Mouse (Mus musculus) heart, adult 2 months (tissue): Measurements from ENCODE around the gene Polr1e. TPM values are rescaled to one million over a fixed set of nuclear protein-coding genes. Genes with fewer than 3 reads are reported as not detected.

Source experiments
- DNase-seq, 2 experiments: peaks; one replicate each; pipeline ENCODE4 v3.0.0; 2021
- H3K27ac ChIP-seq: fragments of 200-600 bp; 2 replicates; pipeline ENCODE4 v1.8.1; 2022
- H3K27me3 ChIP-seq: fragments of 200-500 bp; 2 replicates; pipeline ENCODE4 v1.6.1; 2012; ENCODE audit warnings: mild to moderate bottlenecking, low read length, inconsistent platforms, mixed read lengths; ENCODE audit not compliant: control insufficient read depth, insufficient read depth
- H3K36me3 ChIP-seq: fragments of 200-500 bp; 2 replicates; pipeline ENCODE4 v1.6.1; 2012; ENCODE audit warnings: low read length, inconsistent platforms; ENCODE audit not compliant: control insufficient read depth, insufficient read depth
- H3K4me1 ChIP-seq: fragments of 200-500 bp; 2 replicates; pipeline ENCODE4 v1.6.1; 2011; ENCODE audit warnings: low read length; ENCODE audit not compliant: control insufficient read depth, insufficient read depth
- H3K4me3 ChIP-seq: fragments of 200-600 bp; 2 replicates; pipeline ENCODE4 v1.8.1; 2022
- H3K79me2 ChIP-seq: fragments of 200-500 bp; replicated peaks from 2 replicates; pipeline ENCODE4 v1.6.1; 2012; ENCODE audit warnings: mild to moderate bottlenecking, inconsistent platforms, low read length, moderate library complexity, mixed read lengths; ENCODE audit not compliant: control insufficient read depth, insufficient read depth
- H3K9ac ChIP-seq: fragments of 200-500 bp; 2 replicates; pipeline ENCODE4 v1.6.1; 2012; ENCODE audit warnings: low read depth, mild to moderate bottlenecking, control low read depth, inconsistent platforms, low read length, mixed read lengths
- CTCF ChIP-seq: fragments of 200-600 bp; IDR thresholded peaks from 2 replicates; pipeline ENCODE4 v1.8.1; 2022; ENCODE audit warnings: antibody characterized with exemption, mild to moderate bottlenecking, moderate library complexity
- EP300 ChIP-seq: fragments of 200-500 bp; IDR thresholded peaks from 2 replicates; pipeline ENCODE4 v1.6.1; 2011; ENCODE audit warnings: low read depth, low read length, control low read depth; ENCODE audit not compliant: insufficient read depth
- POLR2A ChIP-seq: fragments of 200-500 bp; IDR thresholded peaks from 2 replicates; pipeline ENCODE4 v1.6.1; 2011; ENCODE audit warnings: mild to moderate bottlenecking, low read depth, low read length, control low read depth; ENCODE audit not compliant: insufficient read depth
- WGBS: fragments of 180-500 bp; shearing (Covaris S2); methylation state at CpG from one replicate; pipeline ENCODE4 v1.1.7; 2018; 5-methylcytosine and 5-hydroxymethylcytosine counted together
- intact Hi-C: fragments of 180-260 bp; cut with DNase I; formaldehyde crosslinking; loops from one replicate; pipeline ENCODE4 v1.15.1; 2025
- polyA plus RNA-seq: library from polyadenylated mRNA; depleted of rRNA; stranded (reverse); fragments of >200 nt; gene quantifications from 2 replicates; pipeline ENCODE4 v1.2.3, GENCODE M21; 2012
- total RNA-seq, 2 experiments: library from RNA; stranded (reverse); gene quantifications; 2 replicates each; pipeline ENCODE4 v1.2.3; 2021

Polr1e gene
- total and polyA plus RNA-seq, 3 experiments = 12.6 to 20.0 (median 19.4) TPM

DNA sequence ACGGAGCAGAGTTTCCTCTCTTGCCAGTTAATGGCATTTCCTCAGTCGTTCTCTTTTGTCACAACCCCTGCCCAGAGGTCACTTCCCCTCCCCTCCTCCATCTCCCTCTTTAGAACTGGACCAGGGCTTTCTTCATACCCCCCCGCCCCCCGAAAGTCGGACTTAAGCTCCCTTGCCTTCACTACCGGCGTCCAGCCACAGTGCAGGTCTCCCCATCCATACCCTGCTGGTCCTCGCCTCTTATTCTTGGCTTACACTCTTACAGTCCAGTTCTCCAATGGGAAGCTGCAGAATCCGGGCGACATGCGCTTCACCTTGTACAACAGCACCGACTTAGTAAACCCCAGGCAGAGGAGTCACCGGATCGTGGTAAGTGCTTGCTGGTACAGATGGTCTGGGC lies 626 bp downstream of the Polr1e start:
- peaks cover 4% of the 10 kb centered on the region for H3K4me1 ChIP-seq
- no peaks in the 10 kb centered on the region for H3K27me3 ChIP-seq
- H3K27ac ChIP-seq = peak overlapping the region; percentile 61
- 1% methylated on average over 14 of the region's 14 CpGs for WGBS
- intact Hi-C loops = loop anchor here (2.0 to 10.0 kb wide), 6 partner anchors 20 to 836 kb away; partner anchors contain the start of genes Fbxo10, Shb and Tomm5
- peak overlapping the region; percentile 63 for H3K9ac ChIP-seq
- no peak for DNase-seq
- TF ChIP-seq EP300 (no peak), CTCF (no peak), POLR2A (no peak)
- no peaks in the 10 kb centered on the region for H3K36me3 ChIP-seq
- peak overlapping the region; percentile 77 for H3K4me3 ChIP-seq
- H3K79me2 ChIP-seq = 0 out of 2 replicates have a peak, but pooled peaks cover 2% of the 10 kb centered on the region

- TF ChIP-seq CTCF (no peak), EP300 (no peak), POLR2A (no peak)
- 90% methylated on average over 4 of the region's 4 CpGs for whole genome bisulfite sequencing
- no peaks in the 10 kb centered on the region for H3K27me3 ChIP-seq
- H3K27ac ChIP-seq = no peak overlapping the region
- no peaks in the 10 kb centered on the region for H3K36me3 ChIP-seq
- intact Hi-C loops = no loop called here
- no peaks in the 10 kb centered on the region for H3K79me2 ChIP-seq
- H3K4me3 ChIP-seq = no peak overlapping the region
- no peaks in the 10 kb centered on the region for H3K4me1 ChIP-seq
- DNase-seq = no peak
- no peak overlapping the region for H3K9ac ChIP-seq
Measured at GRCm38 (mm10) chr4:45026459-45026858, 8.1 kb downstream of the Polr1e start.

DNA sequence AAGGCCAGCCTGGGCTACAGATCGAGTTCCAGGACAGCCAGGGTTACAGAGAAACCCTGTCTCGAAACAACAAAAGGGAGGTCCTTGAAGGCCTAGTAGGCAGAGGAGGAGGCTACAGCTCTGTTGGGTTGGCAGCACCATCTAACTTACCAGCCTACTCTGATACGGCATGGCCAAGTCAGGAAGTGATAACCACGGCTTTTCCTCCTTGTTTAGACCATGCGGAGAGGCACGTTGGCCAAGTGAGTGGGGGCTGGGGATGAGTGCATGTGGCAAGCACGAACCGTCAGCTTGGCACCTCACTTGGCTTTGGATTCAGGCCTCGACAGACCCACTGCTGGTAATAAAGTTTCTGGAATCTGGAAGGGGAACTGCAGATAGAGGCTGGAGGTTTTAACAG lies 14.2 kb downstream of the Polr1e start:
- peak overlapping the region; percentile 62 for H3K27ac ChIP-seq
- no peaks in the 10 kb centered on the region for H3K79me2 ChIP-seq
- H3K4me3 ChIP-seq = no peak overlapping the region
- no peaks in the 10 kb centered on the region for H3K27me3 ChIP-seq
- intact Hi-C loops = no loop called here
- peak; percentile 39 to 73 for DNase-seq
- H3K36me3 ChIP-seq = no peaks in the 10 kb centered on the region
- H3K4me1 ChIP-seq = peaks cover 3% of the 10 kb centered on the region; the same call in 1 of the 2 replicates
- no peak overlapping the region for H3K9ac ChIP-seq
- TF ChIP-seq CTCF (no peak), EP300 (peak; percentile 71)
- WGBS = 45% methylated on average over 9 of the region's 9 CpGs

- no peak overlapping the region for H3K9ac ChIP-seq
Measured at GRCm38 (mm10) chr4:45034693-45035628, 16.6 kb downstream of the Polr1e start.

GRCm38 (mm10) chr4:45036048-45036447 lies 17.7 kb downstream of the Polr1e start:
- H3K36me3 ChIP-seq = no peaks in the 10 kb centered on the region
- WGBS = 83% methylated on average over 10 of the region's 10 CpGs
- no peaks in the 10 kb centered on the region for H3K27me3 ChIP-seq
- DNase-seq = no peak
- intact Hi-C loops = no loop called here
- no peaks in the 10 kb centered on the region for H3K79me2 ChIP-seq
- H3K27ac ChIP-seq = no peak overlapping the region
- H3K4me3 ChIP-seq = no peak overlapping the region
- TF ChIP-seq CTCF (no peak), POLR2A (no peak), EP300 (no peak)
- peaks cover 5% of the 10 kb centered on the region; the same call in 1 of the 2 replicates for H3K4me1 ChIP-seq
- H3K9ac ChIP-seq = no peak overlapping the region

More at GRCm38 (mm10) chr4:45034693-45035628, 16.6 kb downstream of the Polr1e start:
- no peak overlapping the region; the same call in 1 of the 2 replicates for H3K27ac ChIP-seq
- WGBS = 73% methylated on average over 16 of the region's 16 CpGs
- TF ChIP-seq EP300 (no peak), POLR2A (no peak), CTCF (no peak)
- intact Hi-C loops = no loop called here
- H3K79me2 ChIP-seq = no peaks in the 10 kb centered on the region
- no peaks in the 10 kb centered on the region for H3K27me3 ChIP-seq
- peak in 1 of 2 experiments; percentile 35 for DNase-seq
- H3K4me3 ChIP-seq = no peak overlapping the region
- no peaks in the 10 kb centered on the region for H3K36me3 ChIP-seq
- peaks cover 5% of the 10 kb centered on the region; the same call in 1 of the 2 replicates for H3K4me1 ChIP-seq

GRCm38 (mm10) chr4:45036571-45036970 lies 18.2 kb downstream of the Polr1e start:
- no peak overlapping the region for H3K4me3 ChIP-seq
- no peaks in the 10 kb centered on the region for H3K36me3 ChIP-seq
- H3K27ac ChIP-seq = no peak overlapping the region; the same call in 1 of the 2 replicates
- no peak overlapping the region for H3K9ac ChIP-seq
- TF ChIP-seq EP300 = no peak
- peaks cover 5% of the 10 kb centered on the region; the same call in 1 of the 2 replicates for H3K4me1 ChIP-seq
- no peaks in the 10 kb centered on the region for H3K79me2 ChIP-seq
- 84% methylated on average over 5 of the region's 5 CpGs for WGBS
- no peaks in the 10 kb centered on the region for H3K27me3 ChIP-seq
- intact Hi-C loops = no loop called here
- DNase-seq = no peak
